Mouse (Mus musculus) ES-E14 (cell line): ENCODE data around the gene Sirt2. TPM values are rescaled to one million over a fixed set of nuclear protein-coding genes. Genes with fewer than 3 reads are reported as not detected.

Experiments
- DNase-seq: peaks from one replicate; pipeline ENCODE4 v3.0.0-alpha.2; 2013; ENCODE audit warnings: low read depth, low spot score
- H3K27ac ChIP-seq: 2 replicates; pipeline ENCODE4 v1.5.1; 2012; ENCODE audit warnings: low read depth, mild to moderate bottlenecking, low read length, moderate library complexity, mixed read lengths; ENCODE audit not compliant: poor library complexity, insufficient read depth, severe bottlenecking
- H3K36me3 ChIP-seq: 2 replicates; pipeline ENCODE4 v1.6.1; 2012; ENCODE audit warnings: mild to moderate bottlenecking, low read length, moderate library complexity, mixed read lengths; ENCODE audit not compliant: control insufficient read depth, poor library complexity, insufficient read depth, severe bottlenecking
- H3K4me1 ChIP-seq, 2 experiments: fragments of 150-350 bp in 1 of 2; sonication (generic) in 1 of 2; 2 replicates each; pipeline ENCODE4 v1.6.1; 2012; ENCODE audit warnings: low read length in 2 of 2, mild to moderate bottlenecking in 1 of 2, mixed read lengths in 1 of 2; ENCODE audit not compliant: control insufficient read depth in 2 of 2, insufficient read depth in 2 of 2, poor library complexity in 1 of 2
- H3K4me3 ChIP-seq, 2 experiments: fragments of 150-350 bp in 1 of 2; sonication (generic) in 1 of 2; 2 replicates each; pipeline ENCODE4 v1.5.1; 2012; ENCODE audit warnings: low read length in 2 of 2, low read depth in 1 of 2, mild to moderate bottlenecking in 1 of 2, mixed read lengths in 1 of 2; ENCODE audit not compliant: insufficient read depth in 1 of 2, poor library complexity in 1 of 2, severe bottlenecking in 1 of 2
- H3K9ac ChIP-seq: 2 replicates; pipeline ENCODE4 v1.6.1; 2012; ENCODE audit warnings: low read depth, mild to moderate bottlenecking, low read length, mixed read lengths; ENCODE audit not compliant: poor library complexity, insufficient read depth, severe bottlenecking
- H3K9me3 ChIP-seq: fragments of 150-350 bp; sonication (generic); 2 replicates; pipeline ENCODE4 v1.6.1; 2012; ENCODE audit warnings: low read depth, mild to moderate bottlenecking, low read length; ENCODE audit not compliant: control insufficient read depth, insufficient read depth
- CHD2 ChIP-seq: IDR thresholded peaks from 2 replicates; pipeline ENCODE4 v1.6.1; 2014; ENCODE audit warnings: mild to moderate bottlenecking, low read depth, low read length, inconsistent platforms
- HCFC1 ChIP-seq: IDR thresholded peaks from 2 replicates; pipeline ENCODE4 v1.6.1; 2012; ENCODE audit warnings: low read length, inconsistent platforms, borderline replicate concordance; ENCODE audit not compliant: insufficient read depth
- MAFK ChIP-seq: IDR thresholded peaks from 2 replicates; pipeline ENCODE4 v1.6.1; 2014; ENCODE audit warnings: mild to moderate bottlenecking, low read depth, low read length, inconsistent platforms; ENCODE audit not compliant: insufficient read depth
- ZC3H11A ChIP-seq: IDR thresholded peaks from 2 replicates; pipeline ENCODE4 v1.6.1; 2012; ENCODE audit warnings: low read depth, mild to moderate bottlenecking, inconsistent platforms, low read length, borderline replicate concordance
- ZNF384 ChIP-seq: IDR thresholded peaks from 2 replicates; pipeline ENCODE4 v1.6.1; 2012; ENCODE audit warnings: low read depth, low read length, inconsistent platforms
- in situ Hi-C, 2 experiments: fragments of 600-800 bp; cut with MboI; formaldehyde crosslinking; loops; one replicate each; pipeline ENCODE4 v1.15.1; 2025; ENCODE audit warnings: low sequenced_read_pairs in 2 of 2, inconsistent platforms in 1 of 2; ENCODE audit not compliant: unreplicated experiment in 2 of 2
- total RNA-seq: library from RNA; depleted of rRNA; stranded (reverse); fragments of 300-350 nt; gene quantifications from 2 replicates; pipeline ENCODE4 v1.2.3, GENCODE M21; 2012

Sirt2 gene
- total RNA-seq, 1 experiment, result 14.8 TPM

- H3K9me3 ChIP-seq, result no peaks in the 10 kb centered on the region
- no peak overlapping the region for H3K9ac ChIP-seq
- no peak overlapping the region for H3K27ac ChIP-seq
- no peak overlapping the region for H3K4me3 ChIP-seq
- TF ChIP-seq CHD2 (peak; percentile 51), ZC3H11A (no peak), HCFC1 (no peak), MAFK (no peak)
- H3K36me3 ChIP-seq, result peaks cover 48% of the 10 kb centered on the region
- peaks cover 0 to 24% of the 10 kb centered on the region in 2 experiments; a peak in 2 of 4 replicates for H3K4me1 ChIP-seq
- no peak for DNase-seq
- in situ Hi-C loops, result no loop called here
Observed at GRCm38 (mm10) chr7:28822556-28822955, 56.0 kb downstream of the Sirt2 start.

- Histone ChIP-seq H3K4me3 (no peak overlapping the region), H3K27ac (no peak overlapping the region), H3K9ac (no peak overlapping the region), H3K9me3 (no peaks in the 10 kb centered on the region), H3K36me3 (peaks cover 41% of the 10 kb centered on the region), H3K4me1 (peaks cover 0 to 24% of the 10 kb centered on the region in 2 experiments; a peak in 2 of 4 replicates)
- no peak for TF ChIP-seq ZC3H11A
- no peak for TF ChIP-seq HCFC1
- 0 out of 2 replicates have a peak, but pooled peaks have one; percentile 21 for TF ChIP-seq CHD2
- TF ChIP-seq MAFK, result no peak
- in situ Hi-C loops, result no loop called here
- DNase-seq, result no peak
Observed at GRCm38 (mm10) chr7:28822993-28823903, 56.7 kb downstream of the Sirt2 start.

- H3K9ac ChIP-seq, result no peak overlapping the region
- H3K4me1 ChIP-seq, result peaks cover 0 to 21% of the 10 kb centered on the region in 2 experiments; a peak in 2 of 4 replicates
- no peak for DNase-seq
- TF ChIP-seq ZNF384 (no peak), HCFC1 (no peak), CHD2 (no peak), MAFK (no peak), ZC3H11A (no peak)
- H3K36me3 ChIP-seq, result peaks cover 34% of the 10 kb centered on the region
- in situ Hi-C loops, result no loop called here
- H3K4me3 ChIP-seq, result no peak overlapping the region
- H3K27ac ChIP-seq, result no peak overlapping the region; the same call in 1 of the 2 replicates
- H3K9me3 ChIP-seq, result no peaks in the 10 kb centered on the region
Observed at GRCm38 (mm10) chr7:28823932-28824331, 57.4 kb downstream of the Sirt2 start.

- peak; percentile 90 for DNase-seq
- Histone ChIP-seq H3K36me3 (peaks cover 32% of the 10 kb centered on the region), H3K27ac (peak within 1 kb of the TSS; percentile 42; the same call in 1 of the 2 replicates), H3K4me3 (peak within 1 kb of the TSS; percentile 63), H3K9ac (peak within 1 kb of the TSS; percentile 78), H3K4me1 (peaks cover 0 to 21% of the 10 kb centered on the region in 2 experiments; a peak in 2 of 4 replicates), H3K9me3 (no peaks in the 10 kb centered on the region)
- in situ Hi-C loops, result no loop called here
- TF ChIP-seq ZNF384 (peak; percentile 98), HCFC1 (peak; percentile 89), ZC3H11A (no peak)
Observed at GRCm38 (mm10) chr7:28824941-28825685, 58.6 kb downstream of the Sirt2 start, which contains the start of gene Ech1. TSS of gene Ech1 (plus strand) at chr7:28825217.
